Mouse (Mus musculus): ENCODE measurements around the gene Sytl2. TPM values are rescaled to one million over a fixed set of nuclear protein-coding genes. Genes with fewer than 3 reads are reported as not detected.

Gene Sytl2
- polyA plus RNA-seq, 1 experiment from 2014 or later, result 7.1 TPM

DNA sequence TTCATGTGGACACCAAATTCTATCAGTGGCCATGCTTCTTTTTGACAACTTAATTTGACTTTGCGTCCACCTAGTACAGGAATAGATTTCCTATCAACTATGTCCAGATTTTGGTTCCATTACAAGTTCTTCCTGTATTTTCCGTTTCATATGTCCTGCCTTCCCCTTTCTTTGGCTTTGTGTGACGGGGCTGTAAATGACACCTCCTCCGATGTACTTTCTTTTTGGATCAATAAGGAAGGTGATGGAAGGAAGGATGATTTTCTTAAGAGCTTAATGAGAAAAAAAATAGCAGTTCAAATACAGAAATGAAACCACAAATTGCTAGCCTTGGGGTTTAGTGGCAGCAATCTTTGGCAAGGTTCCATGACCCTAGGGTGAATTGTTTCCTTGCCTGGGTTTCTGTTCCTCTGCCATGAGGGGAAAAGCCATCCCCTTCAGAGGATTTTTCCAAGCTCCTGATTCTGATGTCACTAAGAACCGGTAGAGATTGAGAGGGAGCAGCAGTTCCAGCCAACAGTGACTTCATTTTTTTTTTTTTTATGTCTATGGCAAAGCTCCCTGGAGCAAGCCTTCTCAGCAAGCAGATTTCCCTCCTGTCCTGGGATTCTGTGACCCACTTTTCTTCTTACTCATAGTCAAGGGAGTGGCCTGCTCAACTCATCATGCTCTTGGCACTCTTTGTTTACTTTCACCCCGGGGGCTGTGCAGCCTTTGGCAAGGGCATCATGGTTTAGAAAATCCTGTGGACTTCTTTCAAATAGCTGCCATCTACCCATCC lies 68.2 kb downstream of the Sytl2 start:
- no peak overlapping the region for H3K27ac ChIP-seq (replicated peaks; ENCODE audit: low read depth, low read length)
- H3K9ac ChIP-seq (replicated peaks; ENCODE audit: low read length), result no peak overlapping the region
- no peaks in the 10 kb centered on the region for H3K9me3 ChIP-seq (ENCODE audit: control insufficient read depth, low read length)
- WGBS, result 85% methylated on average over 6 of the region's 6 CpGs
- no peaks in the 10 kb centered on the region for H3K4me1 ChIP-seq (ENCODE audit: control insufficient read depth, insufficient read depth, low read length)
- ATAC-seq (ENCODE audit: low FRiP score, low TSS enrichment) (no peak), DNase-seq (no peak)
- no peak overlapping the region for H3K4me3 ChIP-seq (replicated peaks; ENCODE audit: low read depth, low read length)
- H3K4me2 ChIP-seq (ENCODE audit: low read length), result no peak overlapping the region
- no peaks in the 10 kb centered on the region for H3K36me3 ChIP-seq (ENCODE audit: control insufficient read depth, insufficient read depth, low read length)
- H3K27me3 ChIP-seq (ENCODE audit: control insufficient read depth, insufficient read depth, low read length), result no peaks in the 10 kb centered on the region

DNA sequence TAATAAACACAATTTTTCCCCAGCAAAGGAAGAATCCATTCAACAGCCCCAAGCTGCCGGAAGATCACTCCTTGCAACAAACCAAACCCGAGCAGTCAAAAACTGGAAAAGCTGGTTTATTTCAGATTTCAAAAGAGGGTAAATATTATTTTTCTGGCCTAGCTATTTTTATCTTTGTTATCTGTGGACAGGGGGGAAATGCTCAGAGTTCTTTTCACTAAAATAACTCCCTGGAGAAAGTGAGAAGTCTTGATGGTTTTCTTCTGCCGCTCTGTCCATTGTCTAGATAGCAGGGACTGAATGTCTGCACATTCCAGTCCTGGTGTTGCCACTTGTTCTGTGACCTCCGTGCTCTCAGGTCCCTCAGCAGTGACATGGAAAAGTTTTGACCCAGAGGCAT lies 70.8 kb downstream of the Sytl2 start:
- Histone ChIP-seq H3K27me3 (ENCODE audit: control insufficient read depth, insufficient read depth, low read length) (no peaks in the 10 kb centered on the region), H3K9me3 (ENCODE audit: control insufficient read depth, low read length) (no peaks in the 10 kb centered on the region), H3K36me3 (ENCODE audit: control insufficient read depth, insufficient read depth, low read length) (no peaks in the 10 kb centered on the region), H3K4me2 (ENCODE audit: low read length) (no peak overlapping the region), H3K27ac (replicated peaks; ENCODE audit: low read depth, low read length) (no peak overlapping the region), H3K4me3 (replicated peaks; ENCODE audit: low read depth, low read length) (no peak overlapping the region), H3K9ac (replicated peaks; ENCODE audit: low read length) (no peak overlapping the region), H3K4me1 (ENCODE audit: control insufficient read depth, insufficient read depth, low read length) (no peaks in the 10 kb centered on the region)
- no peak for DNase-seq
- ATAC-seq (ENCODE audit: low FRiP score, low TSS enrichment), result no peak
- WGBS, result 83% methylated on average over 4 of the region's 4 CpGs

DNA sequence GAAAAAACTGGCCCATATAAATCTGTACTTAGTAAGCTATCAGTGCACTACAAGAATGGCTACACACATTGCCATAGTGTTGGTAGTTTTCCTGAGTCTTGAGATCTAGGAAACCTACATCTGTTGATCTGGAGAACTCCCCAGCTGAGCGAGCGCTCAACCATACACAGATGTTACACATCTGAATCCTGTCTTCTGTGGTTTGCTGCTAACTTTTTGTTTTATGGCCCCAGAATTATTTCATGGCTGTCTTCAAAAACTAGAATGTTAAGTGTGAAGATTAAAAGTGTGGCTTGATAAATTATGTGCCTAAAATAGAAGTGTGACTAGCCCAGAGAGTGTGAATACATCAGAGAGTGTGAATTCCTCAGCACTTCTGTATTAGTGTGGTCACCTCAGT lies 82.4 kb downstream of the Sytl2 start:
- Histone ChIP-seq H3K4me1 (ENCODE audit: control insufficient read depth, insufficient read depth, low read length) (0 out of 2 replicates have a peak, but pooled peaks cover 4% of the 10 kb centered on the region), H3K4me3 (replicated peaks; ENCODE audit: low read depth, low read length) (no peak overlapping the region), H3K27ac (replicated peaks; ENCODE audit: low read depth, low read length) (no peak overlapping the region), H3K9ac (replicated peaks; ENCODE audit: low read length) (no peak overlapping the region), H3K4me2 (ENCODE audit: low read length) (no peak overlapping the region), H3K9me3 (ENCODE audit: control insufficient read depth, low read length) (no peaks in the 10 kb centered on the region), H3K36me3 (ENCODE audit: control insufficient read depth, insufficient read depth, low read length) (no peaks in the 10 kb centered on the region), H3K27me3 (ENCODE audit: control insufficient read depth, insufficient read depth, low read length) (no peaks in the 10 kb centered on the region)
- ATAC-seq (ENCODE audit: low FRiP score, low TSS enrichment) (no peak), DNase-seq (no peak)
- 94% methylated on average over 2 of the region's 2 CpGs for WGBS

DNA sequence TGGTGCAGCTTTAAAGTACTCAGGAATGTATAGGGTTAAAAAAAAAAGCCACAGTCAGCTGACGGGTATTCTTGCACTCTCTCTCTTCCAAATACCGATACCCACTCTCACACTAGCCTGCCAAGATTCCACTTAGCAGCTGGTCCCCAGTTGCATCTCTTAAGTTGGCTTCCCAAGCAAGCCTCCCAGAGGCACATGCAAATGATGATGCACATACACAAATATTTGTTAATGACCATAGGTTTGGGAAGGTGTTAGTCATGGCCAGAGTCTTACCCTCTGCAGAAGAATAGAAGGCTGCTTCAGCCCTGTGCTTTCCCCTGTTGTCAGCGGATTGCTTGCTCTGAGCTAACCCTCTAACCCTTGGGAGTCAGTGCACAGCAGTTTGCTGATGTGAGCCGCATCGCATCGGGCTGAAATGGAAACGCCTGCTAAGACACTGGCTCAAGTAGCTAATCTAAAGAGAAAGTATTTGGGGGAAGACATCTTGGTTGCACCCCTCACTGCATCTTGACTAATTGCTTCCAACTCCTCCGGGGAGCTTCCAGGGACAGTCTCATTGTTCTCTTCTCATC lies 84.9 kb downstream of the Sytl2 start:
- Histone ChIP-seq H3K9me3 (ENCODE audit: control insufficient read depth, low read length) (no peaks in the 10 kb centered on the region), H3K36me3 (ENCODE audit: control insufficient read depth, insufficient read depth, low read length) (no peaks in the 10 kb centered on the region), H3K4me1 (ENCODE audit: control insufficient read depth, insufficient read depth, low read length) (0 out of 2 replicates have a peak, but pooled peaks cover 4% of the 10 kb centered on the region), H3K4me2 (ENCODE audit: low read length) (peak overlapping the region; percentile 55), H3K4me3 (replicated peaks; ENCODE audit: low read depth, low read length) (peak overlapping the region; percentile 27), H3K27ac (replicated peaks; ENCODE audit: low read depth, low read length) (0 out of 2 replicates have a peak overlapping the region, but pooled peaks have one; percentile 15), H3K9ac (replicated peaks; ENCODE audit: low read length) (peak overlapping the region; percentile 37; the same call in 1 of the 2 replicates), H3K27me3 (ENCODE audit: control insufficient read depth, insufficient read depth, low read length) (no peaks in the 10 kb centered on the region)
- DNase-seq, result peak; percentile 57
- ATAC-seq (ENCODE audit: low FRiP score, low TSS enrichment), result no peak
- WGBS, result under 1% methylated on average over 8 of the region's 8 CpGs

DNA sequence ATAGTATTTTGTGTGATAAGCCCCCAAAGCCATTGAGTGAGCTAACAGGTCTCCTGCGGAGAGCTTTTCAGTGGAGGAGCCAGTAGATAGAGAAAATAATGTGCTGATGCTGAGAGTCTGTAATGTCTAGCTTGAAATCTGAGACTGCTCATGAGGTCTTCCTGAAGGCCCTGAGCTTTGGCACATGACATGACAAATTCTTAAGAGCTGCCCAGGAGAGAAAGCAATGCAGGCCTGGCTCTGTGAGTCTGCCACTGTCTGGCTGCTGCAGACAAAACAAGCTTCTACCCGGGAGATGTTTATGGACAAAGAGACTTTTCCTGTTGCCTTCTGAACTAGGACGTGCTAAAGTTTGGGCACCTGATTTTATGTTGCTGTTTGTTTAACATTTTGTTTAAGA lies 87.7 kb downstream of the Sytl2 start:
- 0 out of 2 replicates have a peak, but pooled peaks cover 4% of the 10 kb centered on the region for H3K4me1 ChIP-seq (ENCODE audit: control insufficient read depth, insufficient read depth, low read length)
- H3K4me3 ChIP-seq (replicated peaks; ENCODE audit: low read depth, low read length), result no peak overlapping the region
- H3K4me2 ChIP-seq (ENCODE audit: low read length), result no peak overlapping the region
- no peak overlapping the region for H3K27ac ChIP-seq (replicated peaks; ENCODE audit: low read depth, low read length)
- ATAC-seq (ENCODE audit: low FRiP score, low TSS enrichment) (no peak), DNase-seq (no peak)
- H3K9me3 ChIP-seq (ENCODE audit: control insufficient read depth, low read length), result no peaks in the 10 kb centered on the region
- no peaks in the 10 kb centered on the region for H3K27me3 ChIP-seq (ENCODE audit: control insufficient read depth, insufficient read depth, low read length)
- H3K9ac ChIP-seq (replicated peaks; ENCODE audit: low read length), result no peak overlapping the region
- no peaks in the 10 kb centered on the region for H3K36me3 ChIP-seq (ENCODE audit: control insufficient read depth, insufficient read depth, low read length)
- WGBS, result 23% methylated on average over 3 of the region's 3 CpGs

- no peak overlapping the region for H3K4me3 ChIP-seq (replicated peaks; ENCODE audit: low read depth, low read length)
- H3K36me3 ChIP-seq (ENCODE audit: control insufficient read depth, insufficient read depth, low read length), result no peaks in the 10 kb centered on the region
- no peak for DNase-seq
- no peak overlapping the region for H3K4me2 ChIP-seq (ENCODE audit: low read length)
- no peaks in the 10 kb centered on the region for H3K9me3 ChIP-seq (ENCODE audit: control insufficient read depth, low read length)
- ATAC-seq (ENCODE audit: low FRiP score, low TSS enrichment), result no peak
- no peak overlapping the region for H3K9ac ChIP-seq (replicated peaks; ENCODE audit: low read length)
- H3K4me1 ChIP-seq (ENCODE audit: control insufficient read depth, insufficient read depth, low read length), result no peaks in the 10 kb centered on the region
- no peak overlapping the region for H3K27ac ChIP-seq (replicated peaks; ENCODE audit: low read depth, low read length)
- WGBS, result 63% methylated on average over 4 of the region's 4 CpGs
- H3K27me3 ChIP-seq (ENCODE audit: control insufficient read depth, insufficient read depth, low read length), result no peaks in the 10 kb centered on the region
Observed at GRCm38 (mm10) chr7:90395073-90395472, 93.0 kb downstream of the Sytl2 start.

DNA sequence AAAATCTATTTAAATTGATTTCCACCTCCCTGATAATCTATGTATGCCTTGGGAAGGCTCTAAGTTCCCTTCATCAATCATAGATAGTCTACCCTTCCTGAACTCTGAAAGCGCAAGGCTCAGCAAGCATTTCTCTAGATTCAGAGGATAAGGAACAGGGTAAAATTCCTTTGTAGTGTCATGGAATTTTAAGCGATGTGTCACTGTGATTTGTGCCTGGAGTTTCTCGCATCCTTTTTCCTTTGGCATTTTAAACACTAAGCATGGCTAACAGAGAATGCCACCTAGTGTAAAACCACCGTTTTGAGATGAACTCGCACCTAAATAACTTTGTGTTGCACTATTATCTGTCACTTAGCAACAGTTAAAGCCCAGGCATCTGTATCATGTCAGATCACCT lies 93.9 kb downstream of the Sytl2 start:
- no peak for ATAC-seq (ENCODE audit: low FRiP score, low TSS enrichment)
- Histone ChIP-seq H3K27me3 (ENCODE audit: control insufficient read depth, insufficient read depth, low read length) (no peaks in the 10 kb centered on the region), H3K4me3 (replicated peaks; ENCODE audit: low read depth, low read length) (no peak overlapping the region), H3K4me1 (ENCODE audit: control insufficient read depth, insufficient read depth, low read length) (no peaks in the 10 kb centered on the region), H3K27ac (replicated peaks; ENCODE audit: low read depth, low read length) (no peak overlapping the region), H3K36me3 (ENCODE audit: control insufficient read depth, insufficient read depth, low read length) (no peaks in the 10 kb centered on the region), H3K9ac (replicated peaks; ENCODE audit: low read length) (no peak overlapping the region), H3K9me3 (ENCODE audit: control insufficient read depth, low read length) (no peaks in the 10 kb centered on the region), H3K4me2 (ENCODE audit: low read length) (no peak overlapping the region)
- 56% methylated on average over 5 of the region's 5 CpGs for WGBS
- peak; percentile 7 for DNase-seq

- ATAC-seq (ENCODE audit: low FRiP score, low TSS enrichment) (0 out of 2 replicates have a peak, but pooled peaks have one; percentile 31), DNase-seq (peak; percentile 80)
- Histone ChIP-seq H3K4me3 (replicated peaks; ENCODE audit: low read depth, low read length) (no peak overlapping the region), H3K36me3 (ENCODE audit: control insufficient read depth, insufficient read depth, low read length) (no peaks in the 10 kb centered on the region), H3K27ac (replicated peaks; ENCODE audit: low read depth, low read length) (no peak overlapping the region), H3K9me3 (ENCODE audit: control insufficient read depth, low read length) (no peaks in the 10 kb centered on the region), H3K9ac (replicated peaks; ENCODE audit: low read length) (no peak overlapping the region), H3K4me1 (ENCODE audit: control insufficient read depth, insufficient read depth, low read length) (no peaks in the 10 kb centered on the region), H3K27me3 (ENCODE audit: control insufficient read depth, insufficient read depth, low read length) (no peaks in the 10 kb centered on the region), H3K4me2 (ENCODE audit: low read length) (no peak overlapping the region)
- WGBS, result 57% methylated on average over 3 of the region's 3 CpGs
Observed at GRCm38 (mm10) chr7:90409934-90410333, 107.9 kb downstream of the Sytl2 start.
